Mouse (Mus musculus): ENCODE measurements around the gene Btbd11. TPM values are rescaled to one million over a fixed set of nuclear protein-coding genes. Genes with fewer than 3 reads are reported as not detected.

Gene Btbd11
- polyA plus RNA-seq, 1 experiment from 2014 or later, result 1.2 TPM

DNA sequence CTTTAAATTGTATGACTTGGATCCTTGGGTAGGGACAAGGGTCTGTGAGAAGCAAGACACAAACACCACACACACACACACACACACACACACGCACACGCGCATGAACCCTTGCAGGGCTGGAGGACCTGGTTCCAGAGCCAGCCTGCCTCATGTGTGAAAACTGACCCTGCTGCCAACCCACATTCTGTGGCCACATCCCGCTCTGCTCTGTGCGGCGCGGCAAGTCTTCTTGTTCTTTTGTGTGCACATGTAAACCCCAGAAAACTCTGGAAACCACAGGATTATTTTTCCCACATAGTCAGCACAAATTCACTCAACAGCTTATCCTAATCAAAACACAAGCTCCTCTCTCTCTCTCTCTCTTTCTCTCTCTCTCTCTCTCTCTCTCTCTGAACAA lies 116.8 kb downstream of the Btbd11 start:
- Histone ChIP-seq H3K36me3 (no peaks in the 10 kb centered on the region), H3K27me3 (replicated peaks) (no peaks in the 10 kb centered on the region), H3K4me2 (no peak overlapping the region), H3K9me3 (replicated peaks) (0 out of 2 replicates have a peak, but pooled peaks cover 3% of the 10 kb centered on the region), H3K4me1 (replicated peaks) (no peaks in the 10 kb centered on the region), H3K4me3 (no peak overlapping the region), H3K27ac (ENCODE audit: poor library complexity, severe bottlenecking) (no peak overlapping the region), H3K9ac (no peak overlapping the region)
- WGBS, result 93% methylated on average over 7 of the region's 7 CpGs
- no peak for ATAC-seq (ENCODE audit: insufficient number of reproducible peaks, low FRiP score)

- no peak overlapping the region for H3K4me3 ChIP-seq
- H3K4me2 ChIP-seq, result no peak overlapping the region
- 0 out of 2 replicates have a peak, but pooled peaks cover 12% of the 10 kb centered on the region for H3K27me3 ChIP-seq (replicated peaks)
- no peaks in the 10 kb centered on the region for H3K4me1 ChIP-seq (replicated peaks)
- 0 out of 2 replicates have a peak, but pooled peaks cover 3% of the 10 kb centered on the region for H3K9me3 ChIP-seq (replicated peaks)
- WGBS, result 64% methylated on average over 7 of the region's 7 CpGs
- no peak overlapping the region for H3K27ac ChIP-seq (ENCODE audit: poor library complexity, severe bottlenecking)
- ATAC-seq (ENCODE audit: insufficient number of reproducible peaks, low FRiP score), result no peak
- no peak overlapping the region for H3K9ac ChIP-seq
- no peaks in the 10 kb centered on the region for H3K36me3 ChIP-seq
Measured at GRCm38 (mm10) chr10:85507270-85508050, 120.8 kb downstream of the Btbd11 start.

DNA sequence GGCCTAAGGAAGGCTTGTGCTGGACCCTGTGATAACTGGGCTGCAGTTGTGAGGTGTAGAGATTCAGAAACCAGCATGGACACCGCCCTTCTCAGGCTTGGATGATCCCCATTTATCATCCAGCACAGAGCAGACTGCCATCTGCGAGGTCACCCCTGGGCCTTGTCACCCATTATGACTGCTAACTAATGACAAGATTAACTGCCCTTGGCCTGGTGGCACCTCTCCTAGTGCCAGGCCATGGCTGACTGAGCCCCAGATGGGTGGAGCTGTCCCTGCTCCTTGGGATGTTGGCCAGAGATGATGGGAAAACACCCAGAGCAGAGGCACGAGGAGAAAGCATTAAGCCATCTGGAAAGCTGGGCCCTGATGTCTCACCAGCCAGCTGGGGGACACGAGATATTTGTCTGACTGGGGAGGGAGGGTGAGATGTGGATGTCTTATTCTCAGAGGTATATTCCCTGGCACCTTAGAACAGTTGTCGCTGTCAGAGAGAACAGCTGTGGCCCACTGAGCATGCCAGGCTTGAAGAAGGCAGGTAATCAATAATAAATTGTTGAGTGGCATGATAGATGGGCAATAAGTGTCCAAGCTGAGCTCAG lies 121.7 kb downstream of the Btbd11 start:
- Histone ChIP-seq H3K27me3 (replicated peaks) (0 out of 2 replicates have a peak, but pooled peaks cover 12% of the 10 kb centered on the region), H3K4me3 (no peak overlapping the region), H3K4me1 (replicated peaks) (no peaks in the 10 kb centered on the region), H3K9ac (no peak overlapping the region), H3K27ac (ENCODE audit: poor library complexity, severe bottlenecking) (no peak overlapping the region), H3K4me2 (no peak overlapping the region), H3K36me3 (no peaks in the 10 kb centered on the region), H3K9me3 (replicated peaks) (0 out of 2 replicates have a peak, but pooled peaks cover 2% of the 10 kb centered on the region)
- ATAC-seq (ENCODE audit: insufficient number of reproducible peaks, low FRiP score), result no peak
- 70% methylated on average over 5 of the region's 5 CpGs for WGBS

- Histone ChIP-seq H3K36me3 (no peaks in the 10 kb centered on the region), H3K27me3 (replicated peaks) (0 out of 2 replicates have a peak, but pooled peaks cover 12% of the 10 kb centered on the region), H3K4me3 (no peak overlapping the region), H3K4me1 (replicated peaks) (no peaks in the 10 kb centered on the region), H3K27ac (ENCODE audit: poor library complexity, severe bottlenecking) (no peak overlapping the region), H3K9me3 (replicated peaks) (no peaks in the 10 kb centered on the region), H3K9ac (no peak overlapping the region), H3K4me2 (no peak overlapping the region)
- ATAC-seq (ENCODE audit: insufficient number of reproducible peaks, low FRiP score), result no peak
- WGBS, result 84% methylated on average over 1 of the region's 1 CpGs
Measured at GRCm38 (mm10) chr10:85509000-85509399, 122.4 kb downstream of the Btbd11 start.

DNA sequence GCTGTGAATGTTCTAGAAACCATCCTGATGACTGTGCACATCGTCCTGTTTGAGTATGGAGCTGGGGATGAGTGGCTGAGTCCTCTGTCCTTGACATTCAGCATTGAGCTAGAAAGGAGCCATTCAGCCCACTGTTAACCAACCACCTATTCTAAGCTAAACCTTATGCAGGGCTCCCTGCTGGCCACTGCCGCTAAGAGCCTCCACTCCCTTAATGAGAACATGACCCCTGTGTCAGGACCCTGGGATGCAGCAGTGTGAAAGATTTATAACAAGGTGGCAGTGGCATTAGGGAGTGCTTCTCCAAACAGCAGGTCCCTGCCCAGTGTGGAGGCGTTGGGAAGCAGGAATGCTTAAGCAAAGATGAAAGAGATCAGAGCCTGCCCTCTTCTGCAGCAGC lies 123.7 kb downstream of the Btbd11 start:
- ATAC-seq (ENCODE audit: insufficient number of reproducible peaks, low FRiP score), result no peak
- Histone ChIP-seq H3K36me3 (no peaks in the 10 kb centered on the region), H3K4me3 (no peak overlapping the region), H3K27me3 (replicated peaks) (0 out of 2 replicates have a peak, but pooled peaks cover 12% of the 10 kb centered on the region), H3K27ac (ENCODE audit: poor library complexity, severe bottlenecking) (no peak overlapping the region), H3K4me2 (no peak overlapping the region), H3K9me3 (replicated peaks) (no peaks in the 10 kb centered on the region), H3K4me1 (replicated peaks) (no peaks in the 10 kb centered on the region), H3K9ac (no peak overlapping the region)
- WGBS, result 7% methylated on average over 3 of the region's 3 CpGs

- H3K9ac ChIP-seq, result no peak overlapping the region
- H3K4me1 ChIP-seq (replicated peaks), result no peaks in the 10 kb centered on the region
- WGBS, result 66% methylated on average over 5 of the region's 5 CpGs
Measured at GRCm38 (mm10) chr10:85512808-85513207, 126.2 kb downstream of the Btbd11 start.

DNA sequence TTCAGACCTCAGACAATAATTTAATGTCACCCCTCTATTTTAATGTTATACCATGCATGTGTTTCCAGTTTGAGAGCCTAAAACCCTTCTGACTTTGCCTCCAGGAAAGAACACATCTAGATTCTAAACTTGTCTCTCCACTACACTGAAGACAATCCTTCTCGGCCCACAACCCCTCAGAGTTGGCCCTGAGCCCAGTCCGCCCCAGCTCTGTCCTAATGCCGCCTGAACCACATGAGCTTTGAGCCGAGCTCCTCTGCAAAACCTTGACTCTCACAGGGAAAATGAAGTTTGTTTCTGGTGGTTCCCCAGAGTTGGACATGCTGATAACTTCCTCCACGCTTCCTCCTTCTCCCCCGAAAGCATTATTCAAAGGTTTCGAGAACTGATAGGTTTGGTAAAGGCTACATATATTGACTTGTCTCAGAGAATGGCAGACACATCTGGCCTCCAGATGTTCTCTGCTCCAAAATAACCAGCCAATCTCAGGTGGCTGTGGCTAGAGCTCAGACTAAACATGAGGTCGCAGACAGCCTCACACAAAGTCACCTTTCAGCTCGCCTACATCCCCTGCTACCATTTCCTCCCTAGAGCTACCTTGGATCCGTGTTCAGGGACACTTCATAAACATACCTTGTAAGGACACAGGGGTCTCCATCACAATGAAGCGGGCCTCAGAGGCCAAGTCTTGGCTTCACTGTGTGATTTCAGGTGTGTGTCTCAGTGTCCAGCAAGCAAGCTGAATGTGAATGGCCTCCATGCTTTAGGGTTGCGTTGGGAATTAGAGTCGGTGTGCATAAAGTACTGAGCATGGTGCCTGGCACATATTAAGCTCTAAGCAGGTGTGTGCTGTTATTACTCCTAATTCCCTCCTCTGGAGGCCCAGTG lies 130.9 kb downstream of the Btbd11 start:
- ATAC-seq (ENCODE audit: insufficient number of reproducible peaks, low FRiP score), result no peak
- Histone ChIP-seq H3K36me3 (no peaks in the 10 kb centered on the region), H3K27ac (ENCODE audit: poor library complexity, severe bottlenecking) (no peak overlapping the region), H3K4me1 (replicated peaks) (no peaks in the 10 kb centered on the region), H3K9ac (no peak overlapping the region), H3K27me3 (replicated peaks) (no peaks in the 10 kb centered on the region), H3K9me3 (replicated peaks) (no peaks in the 10 kb centered on the region), H3K4me3 (no peak overlapping the region), H3K4me2 (no peak overlapping the region)
- WGBS, result 62% methylated on average over 13 of the region's 13 CpGs

More at GRCm38 (mm10) chr10:85512808-85513207, 126.2 kb downstream of the Btbd11 start:
- Histone ChIP-seq H3K4me2 (no peak overlapping the region), H3K36me3 (no peaks in the 10 kb centered on the region), H3K27ac (ENCODE audit: poor library complexity, severe bottlenecking) (no peak overlapping the region), H3K27me3 (replicated peaks) (0 out of 2 replicates have a peak, but pooled peaks cover 12% of the 10 kb centered on the region), H3K9me3 (replicated peaks) (no peaks in the 10 kb centered on the region), H3K4me3 (no peak overlapping the region)
- ATAC-seq (ENCODE audit: insufficient number of reproducible peaks, low FRiP score), result no peak

GRCm38 (mm10) chr10:85518111-85518409 lies 131.4 kb downstream of the Btbd11 start:
- Histone ChIP-seq H3K4me3 (no peak overlapping the region), H3K4me2 (no peak overlapping the region), H3K9ac (no peak overlapping the region), H3K27me3 (replicated peaks) (no peaks in the 10 kb centered on the region), H3K4me1 (replicated peaks) (no peaks in the 10 kb centered on the region), H3K9me3 (replicated peaks) (no peaks in the 10 kb centered on the region), H3K36me3 (no peaks in the 10 kb centered on the region), H3K27ac (ENCODE audit: poor library complexity, severe bottlenecking) (no peak overlapping the region)
- ATAC-seq (ENCODE audit: insufficient number of reproducible peaks, low FRiP score), result no peak
- WGBS, result 71% methylated on average over 6 of the region's 6 CpGs

DNA sequence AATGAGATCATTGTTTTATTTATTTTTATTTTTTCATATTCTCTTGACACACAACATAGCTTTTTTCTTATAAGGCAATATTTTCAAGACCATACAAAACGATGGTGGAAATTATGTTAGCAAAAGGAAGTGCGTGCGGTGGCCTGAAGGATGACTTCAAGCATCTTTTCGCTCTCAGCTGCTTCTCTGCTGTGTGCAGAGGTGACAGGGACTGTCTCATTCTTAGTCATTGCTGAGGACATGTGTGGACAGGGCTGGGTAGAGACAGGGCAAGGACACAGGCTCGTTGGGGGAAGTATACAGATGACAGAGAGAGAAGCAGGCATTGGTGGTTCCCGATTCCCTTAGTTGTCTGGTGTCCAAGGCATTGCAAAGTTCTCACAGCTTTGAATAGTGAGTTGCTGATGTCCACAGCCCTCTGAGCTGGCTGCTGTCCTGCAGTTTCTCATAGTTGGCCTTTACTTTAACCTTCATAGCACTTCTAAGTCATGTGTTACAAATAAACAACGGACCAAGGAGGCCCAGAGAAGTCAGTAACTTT lies 135.7 kb downstream of the Btbd11 start:
- Histone ChIP-seq H3K27me3 (replicated peaks) (0 out of 2 replicates have a peak, but pooled peaks cover 3% of the 10 kb centered on the region), H3K4me3 (no peak overlapping the region), H3K27ac (ENCODE audit: poor library complexity, severe bottlenecking) (no peak overlapping the region), H3K9me3 (replicated peaks) (no peaks in the 10 kb centered on the region), H3K9ac (no peak overlapping the region), H3K4me1 (replicated peaks) (peaks cover 11% of the 10 kb centered on the region), H3K36me3 (no peaks in the 10 kb centered on the region), H3K4me2 (no peak overlapping the region)
- ATAC-seq (ENCODE audit: insufficient number of reproducible peaks, low FRiP score), result no peak
- 75% methylated on average over 7 of the region's 7 CpGs for WGBS

- H3K27me3 ChIP-seq (replicated peaks), result 0 out of 2 replicates have a peak, but pooled peaks cover 3% of the 10 kb centered on the region
- no peak overlapping the region for H3K4me3 ChIP-seq
- H3K9me3 ChIP-seq (replicated peaks), result no peaks in the 10 kb centered on the region
- 27% methylated on average over 7 of the region's 7 CpGs for WGBS
- H3K36me3 ChIP-seq, result no peaks in the 10 kb centered on the region
- peak overlapping the region; percentile 23; the same call in 1 of the 2 replicates for H3K4me2 ChIP-seq
- ATAC-seq (ENCODE audit: insufficient number of reproducible peaks, low FRiP score), result peak; percentile 61; the same call in 1 of the 2 replicates
- H3K9ac ChIP-seq, result no peak overlapping the region
- no peak overlapping the region for H3K27ac ChIP-seq (ENCODE audit: poor library complexity, severe bottlenecking)
- H3K4me1 ChIP-seq (replicated peaks), result peaks cover 11% of the 10 kb centered on the region
Measured at GRCm38 (mm10) chr10:85525267-85526015, 138.8 kb downstream of the Btbd11 start.

Data from heart, embryonic 12.5 days (tissue).